Mouse (Mus musculus): Measurements from ENCODE around the gene Nfib.

DNA sequence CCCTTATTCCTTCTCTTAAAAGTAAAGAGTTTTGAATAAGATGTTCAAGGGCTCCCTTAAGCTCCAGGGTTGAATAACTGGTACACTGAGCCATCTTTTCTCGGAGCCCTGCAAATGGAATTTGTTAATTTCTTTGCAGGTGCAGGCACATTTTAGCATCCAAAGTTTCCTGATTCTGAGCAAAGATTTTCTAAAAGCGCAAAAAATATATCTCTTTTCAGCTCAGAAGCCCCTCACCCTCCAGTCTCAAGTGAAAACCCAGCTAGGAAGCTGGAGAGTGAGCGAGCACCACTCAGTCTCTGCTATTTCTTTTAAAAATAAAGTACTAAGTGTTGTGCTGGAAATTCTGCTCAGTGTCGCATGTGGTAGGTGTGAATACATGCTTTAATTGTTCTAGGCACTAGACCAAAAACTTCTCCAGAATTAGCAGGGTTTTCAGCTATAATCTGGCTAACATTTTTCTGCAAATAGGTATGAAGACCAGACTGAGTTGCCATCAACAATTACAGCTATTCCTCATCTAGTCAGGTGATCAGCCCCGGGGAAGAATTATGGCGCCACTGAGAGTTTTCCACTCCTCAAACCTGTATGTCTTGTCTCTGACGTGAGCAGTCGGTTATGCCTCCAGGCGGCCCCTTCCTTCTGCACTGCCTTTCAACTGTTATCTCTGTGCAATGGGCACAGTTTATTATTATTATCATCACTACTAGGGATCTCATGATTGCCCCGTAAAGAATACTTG is 162.7 kb downstream of the Nfib start:
- no peak for TF ChIP-seq RCOR1 (IDR thresholded peaks at IDR 0.05; ENCODE audit: low read depth, low read length)
- TF ChIP-seq GABPA (IDR thresholded peaks at IDR 0.05; ENCODE audit: low read depth, low read length), result no peak
- TF ChIP-seq TAL1 (IDR thresholded peaks at IDR 0.05; ENCODE audit: low read length), result no peak
- no peak for TF ChIP-seq MAZ (IDR thresholded peaks at IDR 0.05; ENCODE audit: low read depth, low read length)
- TF ChIP-seq CTCF (IDR thresholded peaks at IDR 0.05 in 2 of 3, conservative IDR thresholded peaks at IDR 0.05 in 1 of 3; ENCODE audit: control insufficient read depth in 1 of 3, insufficient read depth in 1 of 3, low read depth in 2 of 3, low read length in 3 of 3, poor library complexity in 1 of 3, severe bottlenecking in 1 of 3), result no peak
- TF ChIP-seq BHLHE40 (IDR thresholded peaks at IDR 0.05; ENCODE audit: borderline replicate concordance, low read depth, low read length), result no peak
- no peak for TF ChIP-seq ZKSCAN1 (IDR thresholded peaks at IDR 0.05; ENCODE audit: low read depth, low read length)
- no peak for TF ChIP-seq HCFC1 (IDR thresholded peaks at IDR 0.05; ENCODE audit: low read depth, low read length)
- no peak for TF ChIP-seq POLR2A (IDR thresholded peaks at IDR 0.05; ENCODE audit: control insufficient read depth in 1 of 2, insufficient read depth in 1 of 2, low read depth in 1 of 2, low read length in 2 of 2, poor library complexity in 1 of 2)
